Mouse (Mus musculus): Measurements from ENCODE around the gene Cfd. TPM values are rescaled to one million over a fixed set of nuclear protein-coding genes. Genes with fewer than 3 reads are reported as not detected.
A peak's percentile ranks its signal among the peaks of the same experiment; 100 is the strongest.

Cfd gene
- polyA plus RNA-seq, 1 experiment from 2014 or later = not detected

GRCm38 (mm10) chr10:79896306-79896705 is 5.7 kb downstream of the Cfd start:
- Histone ChIP-seq H3K4me1 (ENCODE audit: control insufficient read depth, insufficient read depth, low read length) (peaks cover 8% of the 10 kb centered on the region), H3K36me3 (ENCODE audit: control insufficient read depth, insufficient read depth, low read length) (peaks cover 6% of the 10 kb centered on the region; the same call in 1 of the 2 replicates), H3K4me3 (ENCODE audit: low read depth, low read length) (no peak overlapping the region), H3K27me3 (ENCODE audit: control insufficient read depth, insufficient read depth, low read length) (peaks cover 2% of the 10 kb centered on the region; the same call in 1 of the 2 replicates), H3K9ac (ENCODE audit: low read length) (no peak overlapping the region), H3K9me3 (ENCODE audit: control insufficient read depth, low read length) (no peaks in the 10 kb centered on the region), H3K4me2 (no peak overlapping the region), H3K27ac (ENCODE audit: low read depth, low read length) (no peak overlapping the region)
- DNase-seq (ENCODE audit: low spot score, missing footprints) (no peak), ATAC-seq (ENCODE audit: low FRiP score) (no peak)
- WGBS = 96% methylated on average over 16 of the region's 16 CpGs

- no peak for ATAC-seq (ENCODE audit: low FRiP score)
- Histone ChIP-seq H3K27me3 (ENCODE audit: control insufficient read depth, insufficient read depth, low read length) (peaks cover 2% of the 10 kb centered on the region; the same call in 1 of the 2 replicates), H3K36me3 (ENCODE audit: control insufficient read depth, insufficient read depth, low read length) (peaks cover 6% of the 10 kb centered on the region; the same call in 1 of the 2 replicates), H3K4me3 (ENCODE audit: low read depth, low read length) (no peak overlapping the region), H3K27ac (ENCODE audit: low read depth, low read length) (no peak overlapping the region), H3K4me2 (no peak overlapping the region), H3K4me1 (ENCODE audit: control insufficient read depth, insufficient read depth, low read length) (peaks cover 13% of the 10 kb centered on the region), H3K9ac (ENCODE audit: low read length) (no peak overlapping the region), H3K9me3 (ENCODE audit: control insufficient read depth, low read length) (no peaks in the 10 kb centered on the region)
- DNase-seq (ENCODE audit: low spot score, missing footprints) = no peak
- 85% methylated on average over 13 of the region's 13 CpGs for WGBS
Measured at GRCm38 (mm10) chr10:79896814-79897213, 6.2 kb downstream of the Cfd start.

- Histone ChIP-seq H3K27me3 (ENCODE audit: control insufficient read depth, insufficient read depth, low read length) (peaks cover 2% of the 10 kb centered on the region; the same call in 1 of the 2 replicates), H3K4me3 (ENCODE audit: low read depth, low read length) (no peak overlapping the region), H3K9me3 (ENCODE audit: control insufficient read depth, low read length) (no peaks in the 10 kb centered on the region), H3K9ac (ENCODE audit: low read length) (no peak overlapping the region), H3K36me3 (ENCODE audit: control insufficient read depth, insufficient read depth, low read length) (peaks cover 6% of the 10 kb centered on the region), H3K4me2 (no peak overlapping the region), H3K27ac (ENCODE audit: low read depth, low read length) (no peak overlapping the region), H3K4me1 (ENCODE audit: control insufficient read depth, insufficient read depth, low read length) (peaks cover 13% of the 10 kb centered on the region)
- no peak for DNase-seq (ENCODE audit: low spot score, missing footprints)
- no peak for ATAC-seq (ENCODE audit: low FRiP score)
- 55% methylated on average over 20 of the region's 20 CpGs for WGBS
Measured at GRCm38 (mm10) chr10:79897316-79898245, 6.9 kb downstream of the Cfd start.

GRCm38 (mm10) chr10:79900951-79901410 is 10.3 kb downstream of the Cfd start:
- WGBS = 12% methylated on average over 2 of the region's 2 CpGs
- Histone ChIP-seq H3K9ac (ENCODE audit: low read length) (no peak overlapping the region), H3K27ac (ENCODE audit: low read depth, low read length) (no peak overlapping the region), H3K4me2 (no peak overlapping the region), H3K4me1 (ENCODE audit: control insufficient read depth, insufficient read depth, low read length) (peaks cover 13% of the 10 kb centered on the region), H3K27me3 (ENCODE audit: control insufficient read depth, insufficient read depth, low read length) (peaks cover 2% of the 10 kb centered on the region; the same call in 1 of the 2 replicates), H3K9me3 (ENCODE audit: control insufficient read depth, low read length) (no peaks in the 10 kb centered on the region), H3K36me3 (ENCODE audit: control insufficient read depth, insufficient read depth, low read length) (peaks cover 9% of the 10 kb centered on the region), H3K4me3 (ENCODE audit: low read depth, low read length) (no peak overlapping the region)
- ATAC-seq (ENCODE audit: low FRiP score) (peak; percentile 47), DNase-seq (ENCODE audit: low spot score, missing footprints) (no peak)

GRCm38 (mm10) chr10:79906712-79907111 is 16.1 kb downstream of the Cfd start:
- no peak for DNase-seq (ENCODE audit: low spot score, missing footprints)
- peaks cover 13% of the 10 kb centered on the region for H3K36me3 ChIP-seq (ENCODE audit: control insufficient read depth, insufficient read depth, low read length)

GRCm38 (mm10) chr10:79907415-79907814 is 16.8 kb downstream of the Cfd start:
- no peak for ATAC-seq (ENCODE audit: low FRiP score)
- peaks cover 8% of the 10 kb centered on the region for H3K4me1 ChIP-seq (ENCODE audit: control insufficient read depth, insufficient read depth, low read length)
- H3K9ac ChIP-seq (ENCODE audit: low read length) = no peak overlapping the region
- no peak overlapping the region for H3K4me3 ChIP-seq (ENCODE audit: low read depth, low read length)
- no peak overlapping the region for H3K4me2 ChIP-seq
- DNase-seq (ENCODE audit: low spot score, missing footprints) = no peak
- H3K27ac ChIP-seq (ENCODE audit: low read depth, low read length) = no peak overlapping the region
- WGBS = 94% methylated on average over 10 of the region's 10 CpGs
- H3K36me3 ChIP-seq (ENCODE audit: control insufficient read depth, insufficient read depth, low read length) = peaks cover 13% of the 10 kb centered on the region
- no peaks in the 10 kb centered on the region for H3K27me3 ChIP-seq (ENCODE audit: control insufficient read depth, insufficient read depth, low read length)
- H3K9me3 ChIP-seq (ENCODE audit: control insufficient read depth, low read length) = no peaks in the 10 kb centered on the region

More at GRCm38 (mm10) chr10:79906712-79907111, 16.1 kb downstream of the Cfd start:
- Histone ChIP-seq H3K4me2 (no peak overlapping the region), H3K9me3 (ENCODE audit: control insufficient read depth, low read length) (no peaks in the 10 kb centered on the region), H3K9ac (ENCODE audit: low read length) (no peak overlapping the region), H3K27ac (ENCODE audit: low read depth, low read length) (no peak overlapping the region), H3K4me3 (ENCODE audit: low read depth, low read length) (no peak overlapping the region), H3K27me3 (ENCODE audit: control insufficient read depth, insufficient read depth, low read length) (no peaks in the 10 kb centered on the region), H3K4me1 (ENCODE audit: control insufficient read depth, insufficient read depth, low read length) (peaks cover 9% of the 10 kb centered on the region)
- 92% methylated on average over 9 of the region's 9 CpGs for WGBS
- no peak for ATAC-seq (ENCODE audit: low FRiP score)

- peaks cover 8% of the 10 kb centered on the region for H3K4me1 ChIP-seq (ENCODE audit: control insufficient read depth, insufficient read depth, low read length)
- H3K9ac ChIP-seq (ENCODE audit: low read length) = peak within 1 kb of the TSS; percentile 98
- no peaks in the 10 kb centered on the region for H3K9me3 ChIP-seq (ENCODE audit: control insufficient read depth, low read length)
- no peaks in the 10 kb centered on the region for H3K27me3 ChIP-seq (ENCODE audit: control insufficient read depth, insufficient read depth, low read length)
- peak; percentile 99 for DNase-seq (ENCODE audit: low spot score, missing footprints)
- peak within 1 kb of the TSS; percentile 95 for H3K27ac ChIP-seq (ENCODE audit: low read depth, low read length)
- peak within 1 kb of the TSS; percentile 76 for H3K4me3 ChIP-seq (ENCODE audit: low read depth, low read length)
- peak within 1 kb of the TSS; percentile 39 for H3K4me2 ChIP-seq
- H3K36me3 ChIP-seq (ENCODE audit: control insufficient read depth, insufficient read depth, low read length) = peaks cover 13% of the 10 kb centered on the region; the same call in 1 of the 2 replicates
- peak; percentile 95 for ATAC-seq (ENCODE audit: low FRiP score)
- 2% methylated on average over 52 of the region's 52 CpGs for WGBS
Measured at GRCm38 (mm10) chr10:79908167-79909091, 17.8 kb downstream of the Cfd start, which contains the start of gene Med16. Gene Med16, minus strand, starts transcription at chr10:79908923.

GRCm38 (mm10) chr10:79909092-79909922 is 18.7 kb downstream of the Cfd start:
- WGBS = 28% methylated on average over 14 of the region's 14 CpGs
- Histone ChIP-seq H3K4me1 (ENCODE audit: control insufficient read depth, insufficient read depth, low read length) (peaks cover 13% of the 10 kb centered on the region), H3K4me2 (peak overlapping the region; percentile 12; the same call in 1 of the 2 replicates), H3K9ac (ENCODE audit: low read length) (peak overlapping the region; percentile 98; the same call in 1 of the 2 replicates), H3K9me3 (ENCODE audit: control insufficient read depth, low read length) (no peaks in the 10 kb centered on the region), H3K4me3 (ENCODE audit: low read depth, low read length) (peak overlapping the region; percentile 76; the same call in 1 of the 2 replicates), H3K27ac (ENCODE audit: low read depth, low read length) (peak overlapping the region; percentile 95), H3K27me3 (ENCODE audit: control insufficient read depth, insufficient read depth, low read length) (no peaks in the 10 kb centered on the region), H3K36me3 (ENCODE audit: control insufficient read depth, insufficient read depth, low read length) (peaks cover 13% of the 10 kb centered on the region; the same call in 1 of the 2 replicates)
- peak; percentile 96 for DNase-seq (ENCODE audit: low spot score, missing footprints)
- peak; percentile 22; the same call in 1 of the 2 replicates for ATAC-seq (ENCODE audit: low FRiP score)
